Mouse (Mus musculus) left cerebral cortex, postnatal 25 days (tissue): ENCODE measurements at regions not wholly inside any gene's neighbourhood (a gene's known extent, or its start where the extent isn't known, plus 50 kb on each side); places are given as distances from the start of the nearest gene placed in this dataset.
A peak's percentile ranks its signal among the peaks of the same experiment; 100 is the strongest.

Experiments used
- DNase-seq, 2 experiments: peaks; one replicate each; pipeline ENCODE4 v3.0.0; 2022; ENCODE audit warnings: low spot score in 2 of 2, mixed read lengths in 1 of 2
- intact Hi-C: fragments of 180-260 bp; cut with DNase I; formaldehyde crosslinking; loops from one replicate; pipeline ENCODE4 v1.15.1; 2025

DNA sequence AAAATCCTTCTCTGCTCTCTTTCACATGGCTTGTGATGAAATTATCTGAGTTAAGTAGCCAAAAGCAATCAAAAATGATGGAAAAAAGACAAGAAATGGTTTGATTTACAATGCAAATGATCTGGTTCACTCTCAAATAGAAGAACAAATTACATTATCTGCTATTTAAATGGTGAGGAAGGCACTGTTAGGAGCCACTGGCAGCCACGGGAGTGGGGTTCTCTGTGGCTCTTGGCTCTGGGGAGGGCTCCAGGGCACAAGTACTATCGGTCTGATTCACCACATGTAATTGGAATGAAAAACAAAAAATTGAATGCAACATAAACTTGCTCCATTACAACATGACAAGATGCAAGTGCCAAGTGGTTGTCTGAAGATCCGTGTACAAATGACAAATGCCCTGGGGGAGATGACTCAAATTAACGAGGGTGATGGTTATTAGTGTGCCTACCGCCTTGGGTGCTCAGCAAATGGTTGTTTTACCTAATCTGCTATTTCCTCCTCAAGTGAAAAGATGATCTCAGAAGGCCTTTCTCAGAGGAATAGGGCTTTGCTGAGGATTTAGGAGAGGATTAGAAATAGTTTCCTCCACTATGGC is 268.2 kb downstream of the Hivep2 start:
- intact Hi-C loops: no loop called here
- no peak for DNase-seq

- DNase-seq: no peak
- intact Hi-C loops: no loop called here
These were observed 267.5 kb downstream of the Hivep2 start for GRCm38 (mm10) chr10:14233335-14233734.

GRCm38 (mm10) chr10:14231464-14231863 is 265.6 kb downstream of the Hivep2 start:
- intact Hi-C loops: no loop called here

GRCm38 (mm10) chr10:14217284-14217683 is 251.4 kb downstream of the Hivep2 start:
- intact Hi-C loops: loop anchor here (5.0 to 10.0 kb wide), 2 partner anchors 350 to 532 kb away; partner anchors contain the start of gene Aig1
- DNase-seq: no peak

More at GRCm38 (mm10) chr10:14231464-14231863, 265.6 kb downstream of the Hivep2 start:
- no peak for DNase-seq

- intact Hi-C loops: loop anchor here (1.0 to 10.0 kb wide), 3 partner anchors 36 to 532 kb away; partner anchors contain the start of gene Aig1
These were observed 250.5 kb downstream of the Hivep2 start for GRCm38 (mm10) chr10:14216191-14216992.

DNA sequence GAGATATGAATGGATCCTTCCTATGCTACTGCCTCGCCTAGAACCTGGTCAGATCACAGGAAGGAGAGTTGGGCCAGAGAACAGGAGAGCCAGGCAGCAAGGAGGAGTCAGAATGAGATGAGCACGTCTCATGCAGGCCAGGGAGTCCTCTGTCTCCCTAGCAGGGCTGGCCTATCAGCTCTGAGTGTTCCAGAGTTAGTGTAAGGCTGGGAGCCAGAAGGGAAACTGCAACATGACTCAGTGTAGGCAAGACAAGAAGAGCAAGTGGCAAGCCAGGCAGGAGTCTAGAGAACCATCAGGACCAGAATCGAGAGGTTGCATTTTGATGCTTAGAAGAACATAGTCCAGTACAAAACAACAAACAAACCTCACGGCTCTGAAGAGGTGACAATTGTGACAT is 249.6 kb downstream of the Hivep2 start:
- intact Hi-C loops: loop anchor here (5.0 to 10.0 kb wide), 2 partner anchors 348 to 531 kb away; partner anchors contain the start of gene Aig1

More at GRCm38 (mm10) chr10:14216191-14216992, 250.5 kb downstream of the Hivep2 start:
- peak; percentile 56 to 90 for DNase-seq

GRCm38 (mm10) chr10:14213536-14213935 is 247.7 kb downstream of the Hivep2 start:
- no peak for DNase-seq
- intact Hi-C loops: loop anchor here (2.0 to 10.0 kb wide), 4 partner anchors 76 to 529 kb away; no protein-coding TSS in a partner anchor

More for the DNA sequence above, 249.6 kb downstream of the Hivep2 start:
- peak in 1 of 2 experiments; percentile 89 for DNase-seq

- DNase-seq: peak; percentile 83 to 97
- intact Hi-C loops: loop anchor here (1.0 to 10.0 kb wide), 9 partner anchors 15 to 625 kb away; no protein-coding TSS in a partner anchor
These were observed 246.1 kb downstream of the Hivep2 start for GRCm38 (mm10) chr10:14211926-14212325.

- intact Hi-C loops: loop anchor here (1.0 to 10.0 kb wide), 7 partner anchors 15 to 625 kb away; no protein-coding TSS in a partner anchor
- DNase-seq: peak; percentile 47 to 94
These were observed 245.6 kb downstream of the Hivep2 start for GRCm38 (mm10) chr10:14211481-14211880.

GRCm38 (mm10) chr10:14210445-14210844 is 244.6 kb downstream of the Hivep2 start:
- intact Hi-C loops: loop anchor here (1.0 to 10.0 kb wide), 7 partner anchors 14 to 624 kb away; no protein-coding TSS in a partner anchor
- DNase-seq: peak; percentile 78 to 97

DNA sequence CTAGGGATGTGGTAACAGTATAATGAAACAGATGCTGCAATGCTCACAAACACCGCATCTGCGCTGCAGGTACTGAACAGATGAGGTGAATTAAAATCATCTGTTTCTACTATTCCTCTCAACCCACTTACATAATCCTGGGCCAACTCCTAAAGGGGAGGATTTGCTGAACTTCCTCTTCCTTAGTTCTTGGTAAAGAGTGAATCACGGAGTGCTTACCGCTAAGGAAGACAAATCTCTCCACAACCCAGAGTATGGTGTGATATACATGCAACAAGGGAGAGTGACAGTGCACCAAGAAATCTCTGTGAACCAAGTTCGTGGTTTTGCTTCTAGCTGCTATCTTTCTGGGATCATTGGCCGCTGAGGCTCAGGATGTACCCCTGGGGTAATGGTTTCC is 244.2 kb downstream of the Hivep2 start:
- intact Hi-C loops: loop anchor here (1.0 to 10.0 kb wide), 7 partner anchors 13 to 623 kb away; no protein-coding TSS in a partner anchor

DNA sequence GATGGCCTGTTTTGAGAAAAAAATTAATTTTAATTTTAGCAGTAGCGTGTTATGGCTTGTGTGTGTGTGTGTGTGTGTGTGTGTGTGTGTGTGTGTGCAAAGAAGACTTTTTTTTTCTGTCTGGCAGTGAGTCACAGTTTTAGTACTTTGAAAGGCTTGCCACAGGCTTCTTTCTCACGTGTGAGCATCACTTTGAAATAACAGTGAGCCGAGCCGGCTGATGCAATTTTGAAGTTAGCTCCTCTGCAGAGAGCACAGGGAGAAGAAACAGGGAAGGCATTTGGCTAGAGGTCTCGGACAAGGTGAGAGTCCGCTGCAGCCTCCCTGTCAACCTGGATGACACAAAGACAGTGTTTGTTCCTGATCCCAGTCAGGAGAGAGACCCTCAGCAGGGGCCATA is 242.3 kb downstream of the Hivep2 start:
- intact Hi-C loops: no loop called here
- DNase-seq: peak; percentile 54 to 74

More for the DNA sequence above, 244.2 kb downstream of the Hivep2 start:
- DNase-seq: peak in 1 of 2 experiments; percentile 37

DNA sequence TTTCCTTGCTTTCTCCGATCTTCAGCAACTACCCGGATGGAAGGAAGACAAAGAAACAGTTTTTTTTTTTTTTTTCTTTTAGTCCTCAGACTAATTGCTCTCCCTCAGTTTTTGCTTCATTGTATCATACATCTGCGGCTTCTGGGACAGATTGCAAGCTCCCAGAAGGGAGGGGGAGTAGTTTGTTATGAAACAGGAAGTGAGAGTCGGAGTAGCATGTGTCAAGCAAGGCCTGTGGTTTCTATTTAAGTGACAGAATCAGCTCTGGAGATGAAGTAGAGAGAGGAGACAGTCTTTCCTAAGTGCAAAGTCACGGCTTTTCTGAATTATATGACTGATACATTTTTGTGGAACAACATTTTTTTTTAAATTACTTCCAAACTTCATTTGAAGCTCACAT is 241.7 kb downstream of the Hivep2 start:
- intact Hi-C loops: no loop called here

DNA sequence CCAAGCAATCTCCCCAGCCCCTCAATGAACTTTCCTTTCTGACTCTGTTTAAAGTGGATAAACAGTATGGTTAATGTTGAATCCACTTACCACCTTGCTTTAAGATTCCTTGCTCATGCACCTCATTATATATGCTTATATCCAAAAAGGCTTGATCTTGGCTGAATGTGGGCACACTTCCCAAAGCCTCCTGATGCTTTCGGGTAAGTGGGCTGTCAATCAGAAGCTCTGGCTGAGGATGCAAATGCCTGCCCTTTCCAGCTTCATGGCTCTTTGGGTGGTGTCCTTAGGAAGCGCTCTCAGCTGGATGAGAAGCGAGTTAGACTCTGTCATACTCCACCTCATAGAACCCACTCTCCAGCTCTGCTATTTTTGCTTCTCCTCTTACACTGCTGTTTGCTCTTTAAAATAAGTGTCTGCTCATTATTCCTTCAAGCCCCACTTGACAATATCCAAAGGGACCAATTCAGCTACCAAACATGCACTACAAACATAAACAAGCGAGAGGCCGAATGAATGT is 241.2 kb downstream of the Hivep2 start:
- intact Hi-C loops: no loop called here
- peak in 1 of 2 experiments; percentile 49 for DNase-seq

More for the DNA sequence above, 241.7 kb downstream of the Hivep2 start:
- peak; percentile 64 to 94 for DNase-seq
